Mouse (Mus musculus): ENCODE results near the gene Zfp872. TPM values are rescaled to one million over a fixed set of nuclear protein-coding genes. Genes with fewer than 3 reads are reported as not detected.
"Not testable (repeated sequence)": the region's sequence is repeated elsewhere in the genome, so short reads cannot be mapped to it uniquely, and the experiment has no call there.

Gene Zfp872
- total RNA-seq, 2 experiments from 2014 or later: 0.14 to 0.18 TPM

DNA sequence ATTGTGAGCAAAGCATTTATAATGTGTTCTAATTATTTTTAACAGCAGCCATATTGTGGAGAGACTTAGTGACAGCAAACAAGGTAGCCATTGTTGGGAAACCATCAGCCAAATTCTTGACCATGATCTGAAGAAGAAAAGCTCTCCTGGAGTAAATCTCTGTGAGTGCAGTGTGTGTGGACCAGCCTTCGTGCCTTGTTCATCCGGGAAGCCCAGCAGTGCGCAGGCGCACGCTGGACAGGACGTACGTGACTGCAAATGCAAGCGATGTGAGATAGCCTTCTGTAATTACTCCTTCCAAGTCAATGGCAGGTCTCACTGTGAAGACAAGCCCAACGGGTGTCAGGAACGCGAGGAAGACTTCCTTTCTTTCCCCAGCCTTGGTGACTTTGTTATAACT, 18.6 kb upstream of the Zfp872 start:
- DNase-seq: no peak

DNA sequence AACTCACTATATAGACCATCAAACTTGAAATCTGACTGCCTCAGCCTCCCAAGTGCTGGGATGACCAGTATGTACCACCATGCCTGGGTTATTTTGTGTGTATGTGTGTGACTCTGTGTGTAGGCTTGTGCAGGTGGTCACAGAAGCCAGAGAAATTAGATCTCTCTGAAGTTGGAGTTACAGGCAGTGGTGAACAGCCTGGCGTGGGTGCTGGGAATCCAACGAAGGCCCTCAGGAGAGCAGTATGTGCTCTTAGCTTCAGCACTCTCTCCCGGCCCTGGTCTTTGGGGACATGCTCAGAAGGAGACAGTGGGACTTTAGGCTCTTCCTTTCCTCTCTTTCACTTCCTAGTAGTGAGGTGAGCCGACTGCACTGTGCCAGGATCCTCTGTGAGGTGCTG, 15.6 kb upstream of the Zfp872 start:
- no peak for DNase-seq

DNA sequence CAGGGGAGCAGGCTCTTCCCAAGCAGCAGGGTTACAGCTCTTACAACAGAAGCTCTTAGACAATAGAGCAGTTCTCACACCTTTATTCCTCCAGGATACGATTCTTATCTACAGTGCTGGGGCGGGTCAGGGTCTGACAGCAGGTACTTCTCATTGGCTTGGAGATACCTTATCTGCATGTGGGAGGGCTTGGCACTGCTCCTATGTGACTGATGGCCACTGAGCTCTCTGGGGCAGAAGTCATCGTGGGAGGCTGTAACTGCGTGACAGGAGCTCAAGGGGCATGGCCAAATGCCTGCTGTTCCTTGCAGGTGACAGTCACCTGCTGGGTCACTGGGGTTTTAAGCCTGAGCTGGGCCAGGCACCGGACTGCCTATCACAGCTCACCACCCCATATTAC, 8.5 kb downstream of the Zfp872 start:
- no peak for DNase-seq

DNA sequence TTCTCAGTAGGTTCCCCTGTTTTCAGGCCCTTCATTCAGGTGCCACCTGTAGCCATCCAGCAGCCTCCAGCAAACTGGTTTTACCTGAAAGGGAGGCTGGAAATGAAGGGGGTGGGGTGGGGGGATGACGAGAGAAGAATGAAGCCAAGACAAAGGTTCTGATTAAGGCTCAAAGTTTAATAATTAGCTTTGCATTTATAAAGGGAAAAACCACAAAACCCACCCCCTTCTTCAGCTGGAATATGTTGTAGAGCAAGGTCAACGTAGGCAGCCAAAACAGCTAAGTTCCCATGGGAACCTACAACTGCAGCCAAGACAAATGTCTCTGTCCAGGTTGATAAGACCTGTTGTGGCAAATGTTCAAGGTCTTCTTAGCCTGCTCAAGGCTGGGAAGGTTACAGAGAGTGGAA, 25.9 kb downstream of the Zfp872 start:
- peak; percentile 16 for DNase-seq

DNA sequence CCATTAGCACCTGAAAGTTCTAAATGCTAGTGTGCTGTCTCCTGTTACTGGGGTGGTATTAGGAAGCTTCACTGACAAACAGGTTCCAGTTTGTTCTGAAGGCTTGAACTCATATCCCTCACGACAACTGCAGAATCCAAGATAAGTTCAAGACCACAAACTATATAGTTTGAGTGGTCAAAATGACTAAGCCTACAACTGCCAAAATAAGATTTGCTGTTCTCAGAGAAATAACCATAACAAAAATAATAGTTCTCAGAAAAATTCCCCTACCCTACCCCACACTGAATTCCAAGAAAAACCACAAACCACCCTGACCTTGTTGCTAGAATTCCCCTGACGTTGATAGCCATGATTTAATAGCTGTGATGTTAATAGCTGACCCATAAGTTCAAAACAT, 26.7 kb downstream of the Zfp872 start:
- no peak for DNase-seq

DNA sequence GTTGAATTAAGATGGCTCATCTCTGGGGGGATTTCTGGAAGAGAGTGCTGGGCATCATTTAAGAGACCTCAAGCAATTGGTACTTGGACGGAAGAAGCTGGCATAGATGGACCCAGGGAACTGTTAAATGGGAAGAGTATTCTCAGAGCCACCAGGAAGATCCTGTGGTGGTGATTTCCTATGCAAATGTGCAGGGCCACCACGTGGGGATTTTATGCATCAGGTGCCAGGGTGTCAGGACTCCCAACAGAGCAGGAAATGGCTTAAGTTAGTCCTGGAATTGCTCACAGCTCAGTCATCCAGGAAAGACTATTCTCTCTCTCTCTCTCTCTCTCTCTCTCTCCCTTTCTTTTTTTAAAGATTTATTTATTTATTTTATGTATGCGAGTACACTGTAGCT, 28.8 kb downstream of the Zfp872 start:
- DNase-seq: no peak

DNA sequence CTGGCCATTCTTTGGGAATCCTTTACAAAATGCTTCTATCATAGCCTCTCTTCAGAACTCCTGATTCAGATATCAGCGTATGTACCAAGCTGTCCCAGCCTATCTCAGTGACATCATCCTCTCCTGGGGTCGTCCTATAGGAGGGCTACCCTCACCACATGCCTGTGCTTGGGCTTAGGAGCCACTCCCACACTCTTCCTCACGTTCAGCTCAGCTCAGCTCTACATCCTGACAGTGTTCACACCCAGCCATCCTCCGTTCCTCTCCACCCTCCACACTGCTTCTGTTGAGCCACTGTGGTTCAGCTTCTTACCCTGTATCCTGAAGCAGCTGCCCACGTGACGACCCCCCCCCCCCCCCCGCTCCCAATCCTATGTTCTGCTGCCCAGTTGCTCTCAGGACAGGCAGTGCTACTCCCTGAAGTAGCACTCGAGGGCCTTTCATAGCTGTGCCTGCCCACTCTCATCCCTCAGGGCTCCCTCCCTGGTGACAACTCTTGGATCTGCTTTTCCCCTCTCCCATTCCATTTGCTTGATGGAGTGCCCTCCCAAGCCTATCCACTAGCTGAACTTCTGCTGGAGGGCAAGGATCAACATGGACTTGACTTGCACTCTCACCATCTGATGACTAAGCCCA, 30.1 kb downstream of the Zfp872 start:
- no peak for DNase-seq

DNA sequence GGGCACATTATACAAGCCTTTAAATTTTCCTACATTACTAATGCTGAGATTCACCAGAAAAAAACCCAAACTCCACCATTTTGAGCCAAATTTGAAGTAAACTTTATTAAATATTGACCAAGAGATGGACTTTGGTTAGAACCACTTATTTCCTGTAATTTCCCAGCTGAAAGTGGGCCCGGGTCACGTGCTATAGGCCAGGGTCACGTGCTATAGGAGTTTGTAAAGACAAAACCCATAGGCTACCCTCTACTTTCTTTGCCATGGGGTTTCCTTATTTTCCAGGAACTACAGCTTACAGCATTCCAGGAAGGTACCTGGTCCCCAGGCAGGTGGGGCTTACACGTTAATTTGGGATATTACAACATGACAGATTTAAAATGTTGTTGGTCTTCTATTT, 36.2 kb downstream of the Zfp872 start:
- no peak for DNase-seq

DNA sequence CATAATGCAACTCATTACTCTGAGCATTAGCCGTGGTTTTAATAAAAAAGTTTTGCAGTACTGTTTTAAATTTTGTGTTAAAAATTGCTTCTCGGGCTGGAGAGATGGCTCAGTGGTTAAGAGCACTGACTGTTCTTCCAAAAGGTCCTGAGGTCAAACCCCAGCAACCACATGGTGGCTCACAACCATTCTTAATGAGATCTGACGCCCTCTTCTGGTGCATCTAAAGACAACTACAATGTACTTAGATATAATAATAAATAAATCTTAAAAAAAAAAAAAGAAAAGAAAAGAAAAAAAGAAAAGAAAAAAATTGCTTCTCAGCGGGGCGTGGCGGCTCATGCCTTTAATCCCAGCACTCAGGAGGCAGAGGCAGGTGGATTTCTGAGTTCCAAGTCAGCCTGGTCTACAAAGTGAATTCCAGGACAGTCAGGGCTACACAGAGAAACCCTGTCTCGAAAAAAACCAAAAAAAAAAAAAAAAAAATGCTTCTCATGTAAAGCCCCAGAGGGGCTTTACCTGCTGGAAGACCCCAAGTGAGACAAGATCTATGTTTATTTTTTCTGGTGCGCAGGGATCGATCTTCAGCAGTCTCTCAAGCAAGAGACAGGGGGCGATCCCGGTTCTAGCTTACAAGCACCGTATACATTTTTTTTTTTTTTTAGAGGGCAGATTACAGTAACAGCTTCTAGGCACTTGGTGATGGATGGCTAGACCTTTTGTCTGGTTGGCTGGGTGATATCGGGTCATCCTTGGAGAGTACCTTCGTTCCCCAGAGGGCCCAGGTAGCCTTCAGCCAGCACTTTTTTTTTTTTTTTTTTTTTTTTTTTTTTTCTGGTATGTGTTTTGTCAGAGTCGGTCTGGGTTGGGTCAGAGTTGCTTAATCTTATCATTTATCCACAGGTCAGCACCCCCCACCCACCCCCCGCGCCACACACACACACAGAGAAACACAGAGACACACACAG, 36.9 kb downstream of the Zfp872 start:
- DNase-seq: peak; percentile 20

DNA sequence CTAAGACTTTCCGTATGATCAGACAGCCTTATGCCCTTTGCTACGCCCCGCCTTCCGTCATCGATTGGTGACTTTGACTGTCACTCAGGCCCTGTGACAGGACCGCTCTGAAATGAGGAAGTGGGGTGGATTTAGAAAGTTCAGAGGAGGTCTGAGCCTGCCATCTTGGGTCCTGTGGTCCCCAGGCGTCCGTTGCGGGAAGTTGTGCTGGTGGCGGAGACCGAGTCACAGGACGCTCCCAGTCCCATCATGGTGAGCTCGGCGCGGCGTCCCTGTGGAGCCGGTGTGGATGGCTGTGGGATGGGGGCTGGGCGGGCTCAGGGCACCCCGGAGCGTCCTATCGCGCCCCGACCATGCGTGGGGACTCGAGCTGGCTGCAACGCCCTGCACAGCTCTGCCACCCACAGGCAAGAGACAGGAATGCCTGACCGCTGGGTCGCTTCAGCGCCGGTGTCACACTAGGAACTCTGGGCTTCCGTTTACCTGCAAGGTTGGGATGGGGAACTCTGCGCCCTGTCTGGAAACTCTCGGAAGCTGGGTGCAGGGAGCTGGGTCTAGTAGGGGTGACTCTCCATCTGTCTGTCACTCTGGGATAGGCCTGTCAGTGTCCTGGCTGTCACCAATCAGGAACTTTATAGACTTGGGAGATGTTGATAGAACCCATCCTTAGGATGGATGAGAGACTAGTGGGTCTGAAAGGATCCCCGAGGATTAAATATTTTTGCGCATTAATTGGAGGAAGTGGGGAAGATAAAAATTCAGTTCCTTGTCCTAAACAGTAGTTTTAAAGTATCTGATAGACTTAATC, 37.9 kb downstream of the Zfp872 start, which contains the start of gene Zfp809:
Gene Zfp809, plus strand, starts transcription at position 134 of the 808 bp plus-strand sequence.
- peak; percentile 100 for DNase-seq

DNA sequence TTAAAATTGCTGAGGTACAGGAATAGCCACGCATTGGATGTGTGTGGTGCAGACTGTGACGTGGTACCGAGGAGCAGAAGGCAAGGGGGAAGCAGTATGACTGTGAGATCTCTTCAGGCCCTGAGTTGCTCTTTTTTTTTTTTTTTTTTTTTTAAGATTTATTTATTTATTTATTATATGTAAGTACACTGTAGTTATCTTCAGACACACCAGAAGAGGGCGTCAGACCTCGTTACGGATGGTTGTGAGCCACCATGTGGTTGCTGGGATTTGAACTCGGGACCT, 38.4 kb downstream of the Zfp872 start:
- not testable (repeated sequence) for DNase-seq

DNA sequence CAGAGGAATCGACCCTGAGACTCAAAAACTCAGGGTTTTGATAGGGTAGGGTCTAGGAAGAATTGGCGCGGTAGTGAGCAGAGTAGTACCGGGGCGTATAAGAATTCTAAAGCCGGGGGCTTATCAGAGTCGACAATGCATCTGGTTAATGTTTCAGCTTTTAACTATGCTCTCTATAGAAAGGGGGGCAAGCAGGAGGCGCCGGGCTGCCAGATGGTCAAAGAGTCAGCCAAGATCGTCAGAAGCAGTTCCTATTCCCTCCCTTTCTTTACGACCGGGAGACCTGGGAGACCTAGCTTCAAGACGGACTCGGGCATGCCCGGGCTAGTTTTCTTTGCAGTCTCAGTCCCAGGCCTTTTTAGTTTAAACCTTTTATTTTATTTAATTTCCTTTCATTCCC, 39.0 kb downstream of the Zfp872 start:
- peak; percentile 75 for DNase-seq

DNA sequence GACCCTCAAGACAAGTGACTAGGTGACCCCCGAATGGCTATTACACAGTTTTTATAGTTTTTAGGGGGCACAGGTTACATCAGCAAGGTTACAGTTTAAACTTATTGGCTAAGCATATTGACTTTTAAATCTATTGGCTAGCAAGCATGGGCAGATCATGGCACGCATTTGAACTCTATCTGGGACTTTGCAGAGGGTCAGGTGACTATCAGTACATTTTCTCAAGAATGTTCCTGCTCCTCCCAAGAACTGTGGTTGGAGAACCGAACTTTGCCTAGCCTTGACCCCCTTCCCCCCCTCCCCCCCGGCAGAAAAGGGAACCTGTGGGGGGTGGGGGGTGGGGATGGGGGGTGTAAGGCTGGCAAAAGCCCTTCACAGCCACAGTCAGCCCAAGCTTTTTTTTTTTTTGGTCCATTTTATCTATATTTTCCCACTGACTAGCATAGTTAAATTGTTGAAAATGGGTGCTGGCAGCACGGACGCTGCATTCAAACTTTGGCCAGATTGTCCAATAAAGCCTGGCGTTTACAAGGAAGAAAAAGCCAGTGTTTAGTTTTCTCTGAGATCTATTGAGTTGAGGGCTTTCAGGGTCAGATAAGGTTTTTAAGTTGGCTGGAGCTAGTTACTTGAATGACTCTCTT, 41.6 kb downstream of the Zfp872 start:
- DNase-seq: no peak

DNA sequence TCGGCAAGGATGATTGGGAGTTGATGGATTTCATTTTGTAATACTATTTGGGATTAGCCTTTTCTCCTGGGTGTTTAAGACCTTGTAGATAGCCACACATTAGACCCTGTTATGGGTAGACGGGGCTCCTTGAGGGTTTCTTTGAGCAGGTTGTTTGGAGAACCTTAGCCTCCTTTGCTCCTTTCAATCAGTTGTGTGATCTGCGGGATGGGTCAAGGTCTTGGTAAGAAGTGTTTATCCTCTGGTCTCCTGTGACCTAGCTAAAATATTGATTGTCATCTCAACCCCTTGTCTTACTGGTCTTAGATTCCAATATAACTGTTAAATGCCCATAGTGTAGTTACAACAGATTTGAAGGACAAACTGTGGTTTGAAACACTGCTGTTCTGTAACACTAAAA, 42.2 kb downstream of the Zfp872 start:
- no peak for DNase-seq

DNA sequence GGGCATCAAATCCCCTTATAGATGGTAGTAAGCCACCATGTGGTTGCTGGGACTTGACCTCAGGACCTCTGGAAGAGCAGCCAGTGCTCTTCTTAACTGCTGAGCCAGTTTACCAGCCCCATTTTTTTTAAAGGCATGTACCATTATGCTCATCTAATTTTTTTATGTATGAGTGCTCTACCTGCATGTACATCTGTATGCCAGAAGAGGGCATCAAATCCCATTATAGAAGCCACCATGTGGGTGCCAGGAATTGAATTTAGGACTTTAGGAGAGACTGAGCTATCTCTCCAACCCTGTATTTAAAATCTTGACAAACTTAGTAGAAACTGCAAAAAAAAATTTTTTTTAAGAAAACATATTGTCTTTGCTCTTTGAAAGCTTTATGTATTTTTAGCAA, 42.7 kb downstream of the Zfp872 start:
- no peak for DNase-seq

DNA sequence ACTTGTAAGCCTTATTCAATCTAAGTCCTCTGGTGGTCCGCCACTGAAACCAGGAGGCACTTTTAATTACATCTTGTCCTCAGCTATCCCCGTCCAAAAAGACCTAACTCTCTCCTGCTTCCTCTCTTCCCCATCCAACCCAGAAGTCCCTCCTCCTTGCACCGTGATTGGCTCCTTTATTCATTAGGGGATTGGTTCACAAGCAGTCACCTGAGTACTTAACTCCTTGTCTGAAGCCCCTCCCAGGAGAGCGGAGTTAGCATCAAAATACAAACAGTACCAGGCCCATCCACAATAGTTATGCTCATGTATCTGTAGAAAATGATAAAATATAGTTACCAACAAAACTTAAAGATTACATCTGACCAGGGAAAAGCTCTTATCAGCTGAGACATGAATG, 52.1 kb downstream of the Zfp872 start:
- DNase-seq: no peak

DNA sequence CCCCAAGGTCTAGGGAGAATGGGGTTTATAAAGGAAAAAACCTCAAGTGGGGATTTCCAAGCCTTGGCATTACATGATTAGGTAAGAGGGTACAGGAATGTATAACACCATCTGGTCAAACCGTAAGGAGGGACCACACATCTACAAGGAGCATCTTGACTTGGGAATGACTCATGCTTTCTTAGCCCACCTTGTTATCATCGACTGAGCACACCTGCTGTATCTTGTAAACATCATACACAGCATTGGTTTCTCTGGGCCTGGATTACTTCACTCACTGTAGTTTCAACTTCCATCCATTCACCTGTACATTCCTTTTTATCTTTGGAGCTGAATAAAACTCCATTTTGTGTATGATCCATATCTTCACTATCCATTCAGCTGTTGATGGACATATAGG, 56.4 kb downstream of the Zfp872 start:
- no peak for DNase-seq

Other genes with a start within 250 kb of the Zfp872 start
- gene Swsap1, start 232.3 kb upstream of the Zfp872 start, total RNA-seq (2021): 1 to 10 TPM; 8.8 to 9.0 TPM
- 1 to 10 TPM; 1.7 to 2.1 TPM for gene Epor, start 224.6 kb upstream of the Zfp872 start, total RNA-seq (2021)
- under 1 TPM; 0.71 to 0.97 TPM for gene Rgl3, start 198.6 kb upstream of the Zfp872 start, total RNA-seq (2021)
- not detected for gene Ccdc151, start 185.5 kb upstream of the Zfp872 start, total RNA-seq (2021)
- 10 to 100 TPM; 69.8 to 73.7 TPM for gene Prkcsh, start 185.3 kb upstream of the Zfp872 start, total RNA-seq (2021)
- under 1 TPM; 0.47 to 0.52 TPM for gene Elavl3, start 136.1 kb upstream of the Zfp872 start, total RNA-seq (2021)
- gene Gm49318, start 116.8 kb upstream of the Zfp872 start, total RNA-seq (2021): under 1 TPM in 1 of 2 experiments, not detected in 1; 0.92 TPM
- gene Zfp653, start 116.7 kb upstream of the Zfp872 start, total RNA-seq (2021): 1 to 10 TPM; 8.4 to 9.0 TPM
- gene Ecsit, start 102.7 kb upstream of the Zfp872 start, total RNA-seq (2021): 10 to 100 TPM; 69.4 to 69.6 TPM
- gene Cnn1, start 88.9 kb upstream of the Zfp872 start, total RNA-seq (2021): 10 to 100 TPM; 38.1 to 39.3 TPM
- 10 to 100 TPM; 60.1 to 63.4 TPM for gene Elof1, start 70.9 kb upstream of the Zfp872 start, total RNA-seq (2021)
- gene Acp5, start 52.4 kb upstream of the Zfp872 start, total RNA-seq (2021): 1 to 10 TPM in 1 of 2 experiments, under 1 TPM in 1; 0.71 to 1.6 TPM
- gene Pigyl, start 31.2 kb upstream of the Zfp872 start, total RNA-seq (2021): 10 to 100 TPM; 31.0 to 31.9 TPM
- 10 to 100 TPM; 28.1 to 28.4 TPM for gene Zfp809, start 37.6 kb downstream of the Zfp872 start, total RNA-seq (2021)
- gene Zfp599, start 71.8 kb downstream of the Zfp872 start, total RNA-seq (2021): 1 to 10 TPM; 2.0 to 2.5 TPM
- 10 to 100 TPM; 15.5 to 16.0 TPM for gene Zfp810, start 119.6 kb downstream of the Zfp872 start, total RNA-seq (2021)
- 10 to 100 TPM; 69.6 to 77.4 TPM for gene Anln, start 201.1 kb downstream of the Zfp872 start, total RNA-seq (2021)
- gene 9530077C05Rik, start 223.4 kb downstream of the Zfp872 start, total RNA-seq (2021): under 1 TPM; 0.70 to 0.76 TPM